Mouse (Mus musculus) embryonic fibroblast, embryonic 13.5 days (primary cell): ENCODE measurements around the gene Dpt.

Experiments
- CTCF ChIP-seq: IDR thresholded peaks from 2 replicates; pipeline ENCODE4 v1.5.1; 2011; ENCODE audit warnings: mild to moderate bottlenecking, control low read depth, low read length, moderate library complexity, borderline replicate concordance; ENCODE audit not compliant: insufficient read depth
- POLR2A ChIP-seq: IDR thresholded peaks from 2 replicates; pipeline ENCODE4 v1.6.1; 2011; ENCODE audit warnings: low read depth, mild to moderate bottlenecking, control low read depth, low read length, moderate library complexity

DNA sequence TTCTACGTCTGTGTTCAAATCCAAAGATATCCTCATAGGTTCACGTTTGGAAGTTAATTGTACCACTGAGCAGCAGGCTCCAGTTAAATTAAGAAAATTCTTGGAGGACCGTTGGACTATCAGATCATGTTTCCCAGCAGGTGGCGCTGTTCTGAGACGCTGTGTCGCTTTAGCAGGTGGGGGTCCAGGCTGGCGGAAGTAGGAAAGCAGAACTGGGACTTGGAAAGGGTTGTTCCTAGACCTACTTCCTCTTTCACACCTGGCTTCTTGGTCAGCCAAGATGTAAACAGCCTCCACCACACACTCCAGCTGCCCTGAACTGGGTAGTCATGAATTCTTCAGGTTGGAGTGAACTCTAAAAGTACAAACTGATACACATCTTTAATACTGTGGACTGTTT lies 74.2 kb downstream of the Dpt start:
- 0 out of 2 replicates have a peak, but pooled peaks have one; percentile 9 for TF ChIP-seq CTCF
- TF ChIP-seq POLR2A, result no peak
